Mouse (Mus musculus): ENCODE data around the gene Rb1. TPM values are rescaled to one million over a fixed set of nuclear protein-coding genes. Genes with fewer than 3 reads are reported as not detected.

Gene Rb1
- polyA plus RNA-seq, 1 experiment from 2014 or later = 34.2 TPM

GRCm38 (mm10) chr14:73354700-73355099, 29.1 kb upstream of the Rb1 start:
- H3K9ac ChIP-seq = no peak overlapping the region
- H3K27me3 ChIP-seq = no peaks in the 10 kb centered on the region
- H3K4me1 ChIP-seq = no peaks in the 10 kb centered on the region
- H3K9me3 ChIP-seq (replicated peaks) = no peaks in the 10 kb centered on the region
- no peak overlapping the region for H3K27ac ChIP-seq
- ATAC-seq (ENCODE audit: low FRiP score) = no peak
- H3K36me3 ChIP-seq = peaks cover 35% of the 10 kb centered on the region
- no peak overlapping the region for H3K4me2 ChIP-seq (replicated peaks)
- H3K4me3 ChIP-seq = no peak overlapping the region
- 95% methylated on average over 8 of the region's 8 CpGs for WGBS

DNA sequence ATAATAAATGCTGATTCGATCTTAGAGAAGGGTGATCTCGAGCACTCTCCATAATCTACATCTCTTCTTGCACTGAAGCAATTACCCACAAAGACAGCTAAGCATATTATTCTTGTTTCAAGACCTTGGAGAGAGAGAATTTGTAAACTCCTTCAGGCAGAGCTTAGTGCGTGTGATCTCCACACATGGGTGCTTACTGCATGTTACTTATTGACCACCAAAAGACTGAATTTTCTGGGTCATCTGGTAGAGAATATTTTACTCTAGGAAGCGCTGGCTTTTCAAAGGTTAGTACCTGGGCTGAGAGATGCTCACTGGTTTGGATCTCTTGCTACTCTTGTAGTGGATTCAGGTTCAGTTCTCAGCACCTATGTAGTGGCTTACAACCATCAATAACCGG, 25.5 kb upstream of the Rb1 start:
- WGBS = 94% methylated on average over 5 of the region's 5 CpGs
- ATAC-seq (ENCODE audit: low FRiP score) = no peak

GRCm38 (mm10) chr14:73350029-73350428, 24.4 kb upstream of the Rb1 start:
- Histone ChIP-seq H3K9me3 (replicated peaks) (no peaks in the 10 kb centered on the region), H3K4me2 (replicated peaks) (no peak overlapping the region), H3K4me3 (no peak overlapping the region), H3K27me3 (no peaks in the 10 kb centered on the region), H3K36me3 (no peaks in the 10 kb centered on the region), H3K27ac (no peak overlapping the region), H3K9ac (no peak overlapping the region), H3K4me1 (no peaks in the 10 kb centered on the region)
- 45% methylated on average over 1 of the region's 1 CpGs for WGBS
- ATAC-seq (ENCODE audit: low FRiP score) = no peak

More for the DNA sequence above, 25.5 kb upstream of the Rb1 start:
- Histone ChIP-seq H3K9me3 (replicated peaks) (no peaks in the 10 kb centered on the region), H3K27ac (no peak overlapping the region), H3K27me3 (no peaks in the 10 kb centered on the region), H3K4me3 (no peak overlapping the region), H3K4me2 (replicated peaks) (no peak overlapping the region), H3K36me3 (peaks cover 7% of the 10 kb centered on the region; the same call in 1 of the 2 replicates), H3K9ac (no peak overlapping the region), H3K4me1 (no peaks in the 10 kb centered on the region)

DNA sequence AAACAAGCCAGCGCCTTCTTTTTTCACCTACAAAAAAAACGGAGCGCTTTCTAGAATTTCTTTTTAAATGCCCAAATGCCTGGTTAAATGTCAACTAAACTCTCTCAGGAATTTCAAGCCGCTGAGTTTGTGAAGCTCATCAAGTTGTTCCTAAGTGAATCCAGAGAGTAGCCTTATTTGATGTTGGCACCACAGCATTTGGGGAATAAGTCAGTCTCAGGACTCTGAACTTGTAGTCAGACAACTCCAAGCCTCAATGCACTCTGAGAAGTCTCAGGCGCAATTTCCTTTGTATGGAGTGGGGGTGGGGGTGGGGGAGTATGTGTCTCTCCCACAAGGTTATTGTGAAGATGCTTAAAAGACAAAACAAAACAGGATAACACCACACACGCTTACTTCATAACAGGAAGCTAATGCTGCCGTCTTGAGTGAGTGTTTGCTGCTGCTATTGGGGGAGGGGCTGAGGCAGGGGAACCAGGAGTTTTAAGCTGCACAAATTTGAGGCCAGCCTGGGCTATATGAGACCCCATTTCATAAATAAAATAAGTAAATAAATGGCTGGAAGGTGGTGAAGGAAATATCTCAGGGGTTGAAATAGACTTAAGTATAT, 23.5 kb upstream of the Rb1 start:
- no peak overlapping the region for H3K9ac ChIP-seq

GRCm38 (mm10) chr14:73347302-73347701, 21.7 kb upstream of the Rb1 start:
- no peak overlapping the region for H3K9ac ChIP-seq
- no peaks in the 10 kb centered on the region for H3K36me3 ChIP-seq
- H3K27ac ChIP-seq = no peak overlapping the region
- WGBS = 89% methylated on average over 9 of the region's 9 CpGs
- H3K4me2 ChIP-seq (replicated peaks) = no peak overlapping the region
- ATAC-seq (ENCODE audit: low FRiP score) = no peak
- H3K27me3 ChIP-seq = no peaks in the 10 kb centered on the region
- H3K4me3 ChIP-seq = no peak overlapping the region
- H3K9me3 ChIP-seq (replicated peaks) = no peaks in the 10 kb centered on the region
- H3K4me1 ChIP-seq = no peaks in the 10 kb centered on the region

More for the DNA sequence above, 23.5 kb upstream of the Rb1 start:
- Histone ChIP-seq H3K4me2 (replicated peaks) (no peak overlapping the region), H3K27me3 (no peaks in the 10 kb centered on the region), H3K36me3 (no peaks in the 10 kb centered on the region), H3K4me3 (no peak overlapping the region), H3K9me3 (replicated peaks) (no peaks in the 10 kb centered on the region), H3K27ac (no peak overlapping the region), H3K4me1 (no peaks in the 10 kb centered on the region)
- WGBS = 57% methylated on average over 7 of the region's 7 CpGs
- no peak for ATAC-seq (ENCODE audit: low FRiP score)

GRCm38 (mm10) chr14:73345614-73346013, 20.0 kb upstream of the Rb1 start:
- Histone ChIP-seq H3K4me1 (no peaks in the 10 kb centered on the region), H3K4me3 (no peak overlapping the region), H3K36me3 (no peaks in the 10 kb centered on the region), H3K27me3 (no peaks in the 10 kb centered on the region), H3K9ac (no peak overlapping the region), H3K27ac (no peak overlapping the region), H3K9me3 (replicated peaks) (no peaks in the 10 kb centered on the region), H3K4me2 (replicated peaks) (no peak overlapping the region)
- 98% methylated on average over 4 of the region's 4 CpGs for WGBS
- ATAC-seq (ENCODE audit: low FRiP score) = no peak

DNA sequence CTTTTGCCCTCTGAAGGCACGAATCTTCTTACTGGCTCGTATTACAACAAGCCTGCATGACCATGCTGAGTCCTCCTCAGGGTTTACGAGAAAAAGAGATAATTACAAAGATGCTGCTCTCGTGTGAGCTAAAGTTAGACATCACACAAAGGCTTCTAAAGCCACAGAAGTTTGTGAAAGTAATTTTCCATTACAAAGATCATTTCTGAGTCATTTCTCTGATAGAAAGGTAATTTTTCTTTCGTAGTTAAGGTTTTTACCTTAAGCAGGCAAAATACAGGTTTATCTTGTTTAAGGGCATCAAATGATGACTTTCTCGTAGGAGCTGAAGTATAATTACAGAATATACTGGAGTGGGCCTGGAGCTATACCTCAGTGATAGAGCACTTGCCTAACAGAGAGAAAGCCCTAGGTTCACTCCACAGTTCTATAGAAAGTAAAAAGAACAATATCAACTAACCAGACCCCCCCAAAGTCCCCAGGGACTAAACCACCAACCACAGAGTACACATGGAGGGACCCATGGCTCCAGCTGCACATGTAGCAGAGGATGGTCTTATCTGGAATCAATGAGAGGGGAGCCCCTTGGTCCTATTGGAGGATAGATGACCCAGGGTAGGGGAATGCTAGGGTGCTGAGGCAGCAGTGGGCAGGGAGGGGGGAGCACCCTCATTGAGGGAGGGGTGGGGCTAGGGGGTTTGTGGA, 14.6 kb upstream of the Rb1 start:
- Histone ChIP-seq H3K4me2 (replicated peaks) (no peak overlapping the region), H3K27ac (no peak overlapping the region), H3K36me3 (no peaks in the 10 kb centered on the region), H3K9me3 (replicated peaks) (no peaks in the 10 kb centered on the region), H3K4me1 (peaks cover 4% of the 10 kb centered on the region), H3K4me3 (no peak overlapping the region), H3K27me3 (no peaks in the 10 kb centered on the region), H3K9ac (no peak overlapping the region)
- ATAC-seq (ENCODE audit: low FRiP score) = no peak
- WGBS = 70% methylated on average over 6 of the region's 6 CpGs

DNA sequence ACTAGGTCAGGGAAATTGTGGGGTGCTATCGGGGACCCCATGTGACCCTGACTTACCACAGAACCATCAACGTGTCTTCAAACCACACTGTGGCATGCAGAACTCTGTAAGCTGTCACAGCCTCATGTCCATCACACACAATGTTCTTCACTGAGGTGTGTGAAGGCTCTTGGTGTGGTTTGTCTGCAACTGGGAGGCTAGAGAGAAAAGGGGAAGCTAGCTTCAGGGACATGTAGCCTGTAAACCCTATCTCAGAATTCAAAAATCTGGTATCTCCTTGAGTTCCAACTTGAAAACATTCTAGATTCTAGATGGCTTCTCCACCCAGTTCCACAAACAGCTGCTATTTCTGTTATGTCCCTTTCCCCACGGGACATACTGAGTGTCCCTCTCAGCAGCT, 14.0 kb upstream of the Rb1 start:
- no peak overlapping the region for H3K4me2 ChIP-seq (replicated peaks)
- H3K36me3 ChIP-seq = no peaks in the 10 kb centered on the region
- 91% methylated on average over 3 of the region's 3 CpGs for WGBS
- H3K9ac ChIP-seq = no peak overlapping the region
- no peaks in the 10 kb centered on the region for H3K9me3 ChIP-seq (replicated peaks)
- no peak overlapping the region for H3K27ac ChIP-seq
- no peak for ATAC-seq (ENCODE audit: low FRiP score)
- H3K4me3 ChIP-seq = no peak overlapping the region
- H3K4me1 ChIP-seq = peaks cover 7% of the 10 kb centered on the region
- H3K27me3 ChIP-seq = no peaks in the 10 kb centered on the region

GRCm38 (mm10) chr14:73336316-73337080, 10.9 kb upstream of the Rb1 start:
- 72% methylated on average over 6 of the region's 6 CpGs for WGBS
- no peak overlapping the region for H3K4me2 ChIP-seq (replicated peaks)
- no peaks in the 10 kb centered on the region for H3K9me3 ChIP-seq (replicated peaks)
- no peak overlapping the region for H3K4me3 ChIP-seq
- peaks cover 7% of the 10 kb centered on the region for H3K4me1 ChIP-seq
- no peaks in the 10 kb centered on the region for H3K36me3 ChIP-seq
- no peak overlapping the region for H3K27ac ChIP-seq
- ATAC-seq (ENCODE audit: low FRiP score) = no peak
- H3K27me3 ChIP-seq = no peaks in the 10 kb centered on the region
- no peak overlapping the region for H3K9ac ChIP-seq

DNA sequence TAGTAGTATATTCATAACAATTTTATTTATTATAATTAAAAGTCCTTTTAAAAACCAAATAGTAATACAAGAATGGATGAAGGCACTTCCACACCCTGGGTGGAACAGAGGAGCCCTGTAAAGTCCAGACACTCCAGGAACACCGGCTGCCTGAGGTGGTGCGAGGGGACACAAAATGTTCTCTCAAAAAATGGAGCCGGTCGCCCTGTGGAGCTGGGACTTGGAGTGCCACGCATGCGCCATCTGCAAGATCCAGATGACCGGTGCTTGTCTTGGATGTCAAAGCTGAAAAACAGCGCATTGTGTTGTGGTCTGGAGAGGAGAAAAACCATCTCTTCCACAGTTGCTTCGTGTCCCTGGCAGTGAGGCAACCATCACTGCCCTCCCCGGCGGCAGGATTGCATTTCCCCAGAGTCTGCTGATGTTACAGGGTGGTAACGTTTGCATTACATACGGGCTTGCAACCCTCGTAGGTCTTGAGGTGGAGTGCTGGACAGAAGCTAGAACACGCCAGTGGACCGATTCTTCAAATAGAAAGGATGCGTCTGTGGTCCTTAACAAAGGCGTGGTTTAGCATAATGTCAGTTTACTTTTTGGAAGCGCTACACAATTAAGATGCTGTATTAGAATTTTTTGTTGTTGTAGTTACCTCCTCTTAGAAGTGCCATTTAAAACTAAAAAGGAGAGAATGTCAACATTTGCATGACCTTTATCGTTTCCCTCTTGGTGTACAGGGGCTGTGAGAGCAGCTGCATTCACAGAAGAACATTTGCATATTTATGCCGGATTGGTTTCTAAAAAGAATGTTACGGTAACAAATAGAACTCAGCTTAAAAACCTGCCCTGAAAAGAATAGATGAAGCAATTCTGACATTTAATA, 9.5 kb upstream of the Rb1 start:
- no peak overlapping the region for H3K27ac ChIP-seq
- H3K4me3 ChIP-seq = no peak overlapping the region
- H3K9ac ChIP-seq = no peak overlapping the region
- no peak for ATAC-seq (ENCODE audit: low FRiP score)
- H3K4me2 ChIP-seq (replicated peaks) = no peak overlapping the region
- 62% methylated on average over 22 of the region's 22 CpGs for WGBS
- H3K9me3 ChIP-seq (replicated peaks) = no peaks in the 10 kb centered on the region
- H3K27me3 ChIP-seq = no peaks in the 10 kb centered on the region
- H3K36me3 ChIP-seq = no peaks in the 10 kb centered on the region
- peaks cover 7% of the 10 kb centered on the region for H3K4me1 ChIP-seq

DNA sequence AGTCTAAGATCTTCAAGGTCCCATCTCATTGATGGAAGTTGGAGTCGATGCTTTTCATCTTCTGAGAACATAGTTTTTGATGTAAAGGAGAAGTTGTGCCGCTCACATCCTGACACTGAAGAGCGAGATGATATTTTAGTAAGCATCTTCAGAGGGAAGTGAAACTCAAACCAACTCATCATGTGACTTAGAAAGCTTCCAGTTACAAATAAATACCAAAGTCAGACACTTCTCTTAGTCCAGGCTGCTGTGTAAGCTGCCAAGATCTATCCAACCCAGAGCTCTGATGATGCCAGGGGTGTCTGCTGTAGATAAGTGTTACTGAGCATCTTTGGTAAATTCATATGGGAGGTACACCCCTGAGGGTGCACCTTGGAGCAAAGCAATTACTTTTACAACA, 8.3 kb upstream of the Rb1 start:
- WGBS = 91% methylated on average over 3 of the region's 3 CpGs

GRCm38 (mm10) chr14:73331386-73331785, 5.8 kb upstream of the Rb1 start:
- H3K9ac ChIP-seq = no peak overlapping the region
- no peak for ATAC-seq (ENCODE audit: low FRiP score)
- H3K9me3 ChIP-seq (replicated peaks) = no peaks in the 10 kb centered on the region
- no peaks in the 10 kb centered on the region for H3K27me3 ChIP-seq
- H3K27ac ChIP-seq = no peak overlapping the region
- no peak overlapping the region for H3K4me2 ChIP-seq (replicated peaks)
- H3K4me1 ChIP-seq = peaks cover 14% of the 10 kb centered on the region
- WGBS = 89% methylated on average over 4 of the region's 4 CpGs
- no peak overlapping the region for H3K4me3 ChIP-seq
- no peaks in the 10 kb centered on the region for H3K36me3 ChIP-seq

More for the DNA sequence above, 8.3 kb upstream of the Rb1 start:
- Histone ChIP-seq H3K9ac (no peak overlapping the region), H3K4me2 (replicated peaks) (no peak overlapping the region), H3K4me3 (no peak overlapping the region), H3K4me1 (peaks cover 7% of the 10 kb centered on the region), H3K9me3 (replicated peaks) (no peaks in the 10 kb centered on the region), H3K27me3 (no peaks in the 10 kb centered on the region), H3K27ac (no peak overlapping the region), H3K36me3 (no peaks in the 10 kb centered on the region)
- no peak for ATAC-seq (ENCODE audit: low FRiP score)

Data from hindbrain, embryonic 12.5 days (tissue).